Mouse (Mus musculus): ENCODE data around the gene Hipk4. TPM values are rescaled to one million over a fixed set of nuclear protein-coding genes. Genes with fewer than 3 reads are reported as not detected.

The Hipk4 gene
- polyA plus RNA-seq (2014; fragmentation: Illumina TruSeq; extraction: RNeasy Lipid Tissue Mini Kit (QIAGEN cat#74804); ENCODE audit: insufficient read depth, low read depth, low replicate concordance): 0.24 TPM

DNA sequence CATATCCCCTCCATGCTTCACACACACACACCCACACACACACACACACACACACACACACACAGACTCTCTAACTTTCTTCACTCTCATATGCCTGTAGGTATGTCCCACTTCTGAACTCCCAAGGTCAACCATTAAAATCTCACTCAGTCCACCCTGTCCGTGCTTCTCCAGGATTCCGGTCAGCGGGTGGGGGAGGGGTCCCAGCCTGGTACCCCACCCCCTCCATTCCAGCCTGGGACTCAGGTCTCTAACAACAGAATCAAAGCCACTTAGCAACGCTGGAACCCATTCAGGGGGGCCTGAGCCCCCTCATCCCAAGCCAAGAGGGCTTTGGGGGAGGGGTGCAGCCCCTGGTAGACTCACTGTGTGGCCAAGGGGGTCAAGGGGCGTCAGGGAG lies at the start of gene Hipk4:
TSS of gene Hipk4 (plus strand) at position 301 of the 400 bp plus-strand sequence.

DNA sequence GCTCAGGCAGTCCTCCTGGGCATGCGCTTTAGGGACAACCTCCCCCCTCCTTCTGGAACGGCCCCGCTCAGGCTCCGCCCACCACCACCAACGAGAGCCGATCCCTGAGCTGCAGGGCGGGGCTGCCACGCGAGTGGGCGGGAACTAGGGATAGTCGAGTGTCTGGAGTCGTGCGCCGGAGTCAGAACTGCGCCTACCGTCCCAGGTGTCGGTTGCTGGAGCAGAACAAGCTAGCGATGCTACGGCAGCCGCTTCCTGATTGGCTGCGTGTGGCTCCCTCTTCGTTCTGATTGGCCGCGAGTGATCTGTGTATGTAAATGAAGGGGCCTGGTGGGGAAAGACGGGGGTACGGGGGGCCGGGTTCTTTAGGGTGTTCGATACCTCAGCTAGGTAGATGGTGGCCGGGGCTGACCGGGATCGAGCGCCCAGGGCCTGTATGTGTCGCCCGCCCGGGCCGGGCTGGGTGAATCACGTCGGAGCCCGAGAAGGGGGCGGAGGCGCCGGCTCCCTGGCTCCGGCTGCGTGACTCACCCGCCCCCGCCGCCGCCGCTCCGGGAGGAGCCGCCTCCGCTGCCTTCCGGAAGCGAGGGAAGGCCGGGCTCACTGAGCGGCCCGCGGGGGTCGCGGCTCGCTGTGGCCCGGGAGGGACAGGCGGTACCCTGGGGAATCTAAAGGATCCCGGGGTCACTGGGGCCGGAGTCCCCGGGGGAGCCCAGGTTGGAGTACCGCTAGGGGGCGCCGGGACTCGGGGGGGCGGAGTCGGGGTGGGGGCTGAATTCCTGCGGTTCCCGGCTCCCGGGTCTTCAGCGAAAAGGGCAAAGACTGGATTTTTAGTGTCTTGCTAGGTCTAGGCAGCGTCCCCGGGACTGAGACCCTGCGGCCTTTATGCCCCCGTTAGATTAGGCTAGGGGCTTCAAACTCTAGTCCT lies 36.0 kb upstream of the Hipk4 start, which contains the start of gene Sertad1:
TSS of gene Sertad1 (plus strand) at position 141 of the 928 bp plus-strand sequence.

DNA sequence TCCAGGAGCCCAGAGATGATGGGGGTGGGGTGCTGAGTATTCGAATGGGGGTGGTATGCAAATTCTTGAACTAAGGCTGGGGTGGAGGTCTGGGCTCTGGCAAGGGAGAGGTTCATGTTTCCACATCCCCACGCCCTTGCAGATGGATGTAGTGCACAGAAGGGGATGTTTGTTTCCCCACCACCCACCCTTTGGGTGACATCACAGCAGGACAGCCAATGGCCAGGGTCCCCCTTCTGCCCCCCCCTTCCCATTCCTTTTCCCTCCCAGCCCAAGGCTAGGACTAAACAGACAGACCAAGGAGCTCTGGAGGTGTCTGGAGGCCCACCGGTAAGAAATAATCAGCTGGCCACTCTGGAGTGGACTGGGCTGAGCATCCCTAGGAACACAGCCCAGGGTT lies 24.0 kb upstream of the Hipk4 start, which contains the start of gene Prx:
TSS of gene Prx (plus strand) at position 289 of the 400 bp plus-strand sequence.

DNA sequence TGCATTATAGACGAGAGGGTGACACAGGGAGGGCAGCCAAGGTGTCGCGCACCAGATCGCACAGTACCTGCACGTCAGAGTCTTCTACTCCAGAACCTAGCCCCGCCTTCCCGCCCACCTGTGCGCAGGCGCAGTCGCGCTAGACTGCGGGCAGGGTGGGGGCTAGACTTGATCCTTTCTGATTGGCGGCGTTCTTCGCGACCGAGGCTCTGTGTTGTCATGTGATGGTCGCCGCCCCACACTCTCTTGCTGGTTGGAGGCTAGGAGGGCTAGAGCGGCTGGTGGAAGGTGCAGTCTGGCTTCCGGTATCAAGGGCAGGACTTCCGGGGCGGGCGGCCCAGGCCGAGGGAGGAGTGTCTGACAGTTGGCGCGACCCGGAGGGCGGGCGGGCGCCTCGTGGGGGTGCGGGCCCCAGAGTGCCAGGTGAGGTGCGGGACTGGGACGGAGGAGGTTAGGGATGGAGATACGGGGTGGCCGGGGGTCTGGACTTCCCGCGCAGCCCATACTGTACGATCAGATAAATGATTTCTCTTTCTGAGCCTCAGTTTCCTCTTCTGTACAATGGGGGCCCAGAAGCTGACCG lies 30.0 kb downstream of the Hipk4 start, which contains the start of the genes Pld3 and 2310022A10Rik:
TSS of gene Pld3 (minus strand) at position 288 of the 583 bp plus-strand sequence.
TSS of gene 2310022A10Rik (plus strand) at position 303 of the 583 bp plus-strand sequence.

Other genes starting within 250 kb of the Hipk4 start
- gene Ltbp4, start 185.6 kb upstream of the Hipk4 start, polyA plus RNA-seq (2014; fragmentation: Illumina TruSeq; extraction: RNeasy Lipid Tissue Mini Kit (QIAGEN cat#74804); ENCODE audit: insufficient read depth, low read depth, low replicate concordance): 197 TPM
- gene Shkbp1, start 167.2 kb upstream of the Hipk4 start, polyA plus RNA-seq (2014; fragmentation: Illumina TruSeq; extraction: RNeasy Lipid Tissue Mini Kit (QIAGEN cat#74804); ENCODE audit: insufficient read depth, low read depth, low replicate concordance): 25.2 TPM
- not detected for gene Gm20479, start 165.8 kb upstream of the Hipk4 start, polyA plus RNA-seq (2014; fragmentation: Illumina TruSeq; extraction: RNeasy Lipid Tissue Mini Kit (QIAGEN cat#74804); ENCODE audit: insufficient read depth, low read depth, low replicate concordance)
- gene Sptbn4, start 75.6 kb upstream of the Hipk4 start, polyA plus RNA-seq (2014; fragmentation: Illumina TruSeq; extraction: RNeasy Lipid Tissue Mini Kit (QIAGEN cat#74804); ENCODE audit: insufficient read depth, low read depth, low replicate concordance): 0.08 TPM
- 48.4 TPM for gene Blvrb, start 75.3 kb upstream of the Hipk4 start, polyA plus RNA-seq (2014; fragmentation: Illumina TruSeq; extraction: RNeasy Lipid Tissue Mini Kit (QIAGEN cat#74804); ENCODE audit: insufficient read depth, low read depth, low replicate concordance)
- gene Sertad3, start 49.5 kb upstream of the Hipk4 start, polyA plus RNA-seq (2014; fragmentation: Illumina TruSeq; extraction: RNeasy Lipid Tissue Mini Kit (QIAGEN cat#74804); ENCODE audit: insufficient read depth, low read depth, low replicate concordance): 13.6 TPM
- 48.4 TPM for gene Sertad1, start 36.4 kb upstream of the Hipk4 start, polyA plus RNA-seq (2014; fragmentation: Illumina TruSeq; extraction: RNeasy Lipid Tissue Mini Kit (QIAGEN cat#74804); ENCODE audit: insufficient read depth, low read depth, low replicate concordance)
- 62.3 TPM for gene Prx, start 23.9 kb upstream of the Hipk4 start, polyA plus RNA-seq (2014; fragmentation: Illumina TruSeq; extraction: RNeasy Lipid Tissue Mini Kit (QIAGEN cat#74804); ENCODE audit: insufficient read depth, low read depth, low replicate concordance)
- 72.1 TPM for gene Pld3, start 30.0 kb downstream of the Hipk4 start, polyA plus RNA-seq (2014; fragmentation: Illumina TruSeq; extraction: RNeasy Lipid Tissue Mini Kit (QIAGEN cat#74804); ENCODE audit: insufficient read depth, low read depth, low replicate concordance)
- 9.6 TPM for gene 2310022A10Rik, start 30.0 kb downstream of the Hipk4 start, polyA plus RNA-seq (2014; fragmentation: Illumina TruSeq; extraction: RNeasy Lipid Tissue Mini Kit (QIAGEN cat#74804); ENCODE audit: insufficient read depth, low read depth, low replicate concordance)
- gene Akt2, start 68.3 kb downstream of the Hipk4 start, polyA plus RNA-seq (2014; fragmentation: Illumina TruSeq; extraction: RNeasy Lipid Tissue Mini Kit (QIAGEN cat#74804); ENCODE audit: insufficient read depth, low read depth, low replicate concordance): 70.6 TPM
- gene Ttc9b, start 130.6 kb downstream of the Hipk4 start, polyA plus RNA-seq (2014; fragmentation: Illumina TruSeq; extraction: RNeasy Lipid Tissue Mini Kit (QIAGEN cat#74804); ENCODE audit: insufficient read depth, low read depth, low replicate concordance): not detected
- 13.4 TPM for gene Map3k10, start 151.3 kb downstream of the Hipk4 start, polyA plus RNA-seq (2014; fragmentation: Illumina TruSeq; extraction: RNeasy Lipid Tissue Mini Kit (QIAGEN cat#74804); ENCODE audit: insufficient read depth, low read depth, low replicate concordance)
- gene Zfp607b, start 166.1 kb downstream of the Hipk4 start, polyA plus RNA-seq (2014; fragmentation: Illumina TruSeq; extraction: RNeasy Lipid Tissue Mini Kit (QIAGEN cat#74804); ENCODE audit: insufficient read depth, low read depth, low replicate concordance): 1.6 TPM
- 3.8 TPM for gene Zfp60, start 208.1 kb downstream of the Hipk4 start, polyA plus RNA-seq (2014; fragmentation: Illumina TruSeq; extraction: RNeasy Lipid Tissue Mini Kit (QIAGEN cat#74804); ENCODE audit: insufficient read depth, low read depth, low replicate concordance)